Mouse (Mus musculus): ENCODE data around the gene Hist1h4f. TPM values are rescaled to one million over a fixed set of nuclear protein-coding genes. Genes with fewer than 3 reads are reported as not detected.

Gene Hist1h4f
- polyA plus RNA-seq, 1 experiment from 2014 or later = not detected

- Histone ChIP-seq H3K9me3 (ENCODE audit: control insufficient read depth, low read length) (no peaks in the 10 kb centered on the region), H3K4me1 (ENCODE audit: control insufficient read depth in 2 of 2, insufficient read depth in 2 of 2, low read length in 2 of 2) (peaks cover 0 to 8% of the 10 kb centered on the region in 2 experiments; a peak in 3 of 4 replicates), H3K36me3 (ENCODE audit: control insufficient read depth, insufficient read depth, low read length) (no peaks in the 10 kb centered on the region), H3K27ac (replicated peaks in 1 of 2; ENCODE audit: control insufficient read depth in 1 of 2, insufficient read depth in 1 of 2, low read depth in 2 of 2, low read length in 2 of 2) (peak overlapping the region in 1 of 2 experiments; percentile 98; a peak in 2 of 4 replicates), H3K27me3 (ENCODE audit: control insufficient read depth, insufficient read depth, low read length) (no peaks in the 10 kb centered on the region), H3K9ac (ENCODE audit: low read length) (no peak overlapping the region), H3K4me3 (ENCODE audit: control insufficient read depth in 1 of 2, insufficient read depth in 1 of 2, low read depth in 1 of 2, low read length in 2 of 2) (no peak overlapping the region), H3K4me2 (ENCODE audit: low read length) (peak overlapping the region; percentile 85; the same call in 1 of the 2 replicates)
- ATAC-seq (ENCODE audit: insufficient number of reproducible peaks, insufficient read depth, low FRiP score, low read depth) = no peak
- WGBS = 65% methylated on average over 3 of the region's 3 CpGs
These were observed 5.5 kb upstream of the Hist1h4f start for GRCm38 (mm10) chr13:23556906-23557305.

GRCm38 (mm10) chr13:23555839-23556416, 4.5 kb upstream of the Hist1h4f start:
- H3K9me3 ChIP-seq (ENCODE audit: control insufficient read depth, low read length) = no peaks in the 10 kb centered on the region
- peak overlapping the region; percentile 97 to 98 for H3K27ac ChIP-seq (replicated peaks in 1 of 2; ENCODE audit: control insufficient read depth in 1 of 2, insufficient read depth in 1 of 2, low read depth in 2 of 2, low read length in 2 of 2)
- peak overlapping the region; percentile 94 for H3K9ac ChIP-seq (ENCODE audit: low read length)
- WGBS = under 1% methylated on average over 18 of the region's 18 CpGs
- H3K4me1 ChIP-seq (ENCODE audit: control insufficient read depth in 2 of 2, insufficient read depth in 2 of 2, low read length in 2 of 2) = peaks cover 0 to 8% of the 10 kb centered on the region in 2 experiments; a peak in 3 of 4 replicates
- H3K4me2 ChIP-seq (ENCODE audit: low read length) = peak overlapping the region; percentile 85
- peak; percentile 78 for ATAC-seq (ENCODE audit: insufficient number of reproducible peaks, insufficient read depth, low FRiP score, low read depth)
- peak overlapping the region; percentile 62 to 69 for H3K4me3 ChIP-seq (ENCODE audit: control insufficient read depth in 1 of 2, insufficient read depth in 1 of 2, low read depth in 1 of 2, low read length in 2 of 2)
- H3K27me3 ChIP-seq (ENCODE audit: control insufficient read depth, insufficient read depth, low read length) = no peaks in the 10 kb centered on the region
- no peaks in the 10 kb centered on the region for H3K36me3 ChIP-seq (ENCODE audit: control insufficient read depth, insufficient read depth, low read length)

GRCm38 (mm10) chr13:23554925-23555838, 3.7 kb upstream of the Hist1h4f start:
- peak; percentile 79 for ATAC-seq (ENCODE audit: insufficient number of reproducible peaks, insufficient read depth, low FRiP score, low read depth)
- WGBS = under 1% methylated on average over 54 of the region's 54 CpGs

GRCm38 (mm10) chr13:23554393-23554792, 2.9 kb upstream of the Hist1h4f start:
- Histone ChIP-seq H3K4me2 (ENCODE audit: low read length) (peak overlapping the region; percentile 85), H3K27ac (replicated peaks in 1 of 2; ENCODE audit: control insufficient read depth in 1 of 2, insufficient read depth in 1 of 2, low read depth in 2 of 2, low read length in 2 of 2) (peak overlapping the region; percentile 97 to 98), H3K9ac (ENCODE audit: low read length) (peak overlapping the region; percentile 94), H3K27me3 (ENCODE audit: control insufficient read depth, insufficient read depth, low read length) (no peaks in the 10 kb centered on the region), H3K36me3 (ENCODE audit: control insufficient read depth, insufficient read depth, low read length) (no peaks in the 10 kb centered on the region), H3K9me3 (ENCODE audit: control insufficient read depth, low read length) (no peaks in the 10 kb centered on the region), H3K4me1 (ENCODE audit: control insufficient read depth in 2 of 2, insufficient read depth in 2 of 2, low read length in 2 of 2) (peaks cover 0 to 13% of the 10 kb centered on the region in 2 experiments; a peak in 3 of 4 replicates), H3K4me3 (ENCODE audit: control insufficient read depth in 1 of 2, insufficient read depth in 1 of 2, low read depth in 1 of 2, low read length in 2 of 2) (peak overlapping the region in 1 of 2 experiments; percentile 62; a peak in 2 of 4 replicates)
- no peak for ATAC-seq (ENCODE audit: insufficient number of reproducible peaks, insufficient read depth, low FRiP score, low read depth)
- 22% methylated on average over 9 of the region's 9 CpGs for WGBS

More at GRCm38 (mm10) chr13:23554925-23555838, 3.7 kb upstream of the Hist1h4f start:
- Histone ChIP-seq H3K4me1 (ENCODE audit: control insufficient read depth in 2 of 2, insufficient read depth in 2 of 2, low read length in 2 of 2) (peaks cover 0 to 13% of the 10 kb centered on the region in 2 experiments; a peak in 3 of 4 replicates), H3K27me3 (ENCODE audit: control insufficient read depth, insufficient read depth, low read length) (no peaks in the 10 kb centered on the region), H3K9ac (ENCODE audit: low read length) (peak overlapping the region; percentile 94), H3K9me3 (ENCODE audit: control insufficient read depth, low read length) (no peaks in the 10 kb centered on the region), H3K4me2 (ENCODE audit: low read length) (peak overlapping the region; percentile 85), H3K36me3 (ENCODE audit: control insufficient read depth, insufficient read depth, low read length) (no peaks in the 10 kb centered on the region), H3K4me3 (ENCODE audit: control insufficient read depth in 1 of 2, insufficient read depth in 1 of 2, low read depth in 1 of 2, low read length in 2 of 2) (peak overlapping the region; percentile 62 to 69), H3K27ac (replicated peaks in 1 of 2; ENCODE audit: control insufficient read depth in 1 of 2, insufficient read depth in 1 of 2, low read depth in 2 of 2, low read length in 2 of 2) (peak overlapping the region; percentile 97 to 98)

GRCm38 (mm10) chr13:23552962-23553361, 1.5 kb upstream of the Hist1h4f start, which contains the start of gene Hist1h1d:
Gene Hist1h1d, plus strand, starts transcription at chr13:23553262.
- Histone ChIP-seq H3K27me3 (ENCODE audit: control insufficient read depth, insufficient read depth, low read length) (no peaks in the 10 kb centered on the region), H3K4me1 (ENCODE audit: control insufficient read depth in 2 of 2, insufficient read depth in 2 of 2, low read length in 2 of 2) (peaks cover 0 to 13% of the 10 kb centered on the region in 2 experiments; a peak in 3 of 4 replicates), H3K4me2 (ENCODE audit: low read length) (peak within 1 kb of the TSS; percentile 72), H3K9me3 (ENCODE audit: control insufficient read depth, low read length) (no peaks in the 10 kb centered on the region), H3K36me3 (ENCODE audit: control insufficient read depth, insufficient read depth, low read length) (no peaks in the 10 kb centered on the region), H3K9ac (ENCODE audit: low read length) (peak within 1 kb of the TSS; percentile 94), H3K4me3 (ENCODE audit: control insufficient read depth in 1 of 2, insufficient read depth in 1 of 2, low read depth in 1 of 2, low read length in 2 of 2) (no peak within 1 kb of the TSS), H3K27ac (replicated peaks in 1 of 2; ENCODE audit: control insufficient read depth in 1 of 2, insufficient read depth in 1 of 2, low read depth in 2 of 2, low read length in 2 of 2) (peak within 1 kb of the TSS in 1 of 2 experiments; percentile 98; a peak in 3 of 4 replicates)
- ATAC-seq (ENCODE audit: insufficient number of reproducible peaks, insufficient read depth, low FRiP score, low read depth) = no peak

DNA sequence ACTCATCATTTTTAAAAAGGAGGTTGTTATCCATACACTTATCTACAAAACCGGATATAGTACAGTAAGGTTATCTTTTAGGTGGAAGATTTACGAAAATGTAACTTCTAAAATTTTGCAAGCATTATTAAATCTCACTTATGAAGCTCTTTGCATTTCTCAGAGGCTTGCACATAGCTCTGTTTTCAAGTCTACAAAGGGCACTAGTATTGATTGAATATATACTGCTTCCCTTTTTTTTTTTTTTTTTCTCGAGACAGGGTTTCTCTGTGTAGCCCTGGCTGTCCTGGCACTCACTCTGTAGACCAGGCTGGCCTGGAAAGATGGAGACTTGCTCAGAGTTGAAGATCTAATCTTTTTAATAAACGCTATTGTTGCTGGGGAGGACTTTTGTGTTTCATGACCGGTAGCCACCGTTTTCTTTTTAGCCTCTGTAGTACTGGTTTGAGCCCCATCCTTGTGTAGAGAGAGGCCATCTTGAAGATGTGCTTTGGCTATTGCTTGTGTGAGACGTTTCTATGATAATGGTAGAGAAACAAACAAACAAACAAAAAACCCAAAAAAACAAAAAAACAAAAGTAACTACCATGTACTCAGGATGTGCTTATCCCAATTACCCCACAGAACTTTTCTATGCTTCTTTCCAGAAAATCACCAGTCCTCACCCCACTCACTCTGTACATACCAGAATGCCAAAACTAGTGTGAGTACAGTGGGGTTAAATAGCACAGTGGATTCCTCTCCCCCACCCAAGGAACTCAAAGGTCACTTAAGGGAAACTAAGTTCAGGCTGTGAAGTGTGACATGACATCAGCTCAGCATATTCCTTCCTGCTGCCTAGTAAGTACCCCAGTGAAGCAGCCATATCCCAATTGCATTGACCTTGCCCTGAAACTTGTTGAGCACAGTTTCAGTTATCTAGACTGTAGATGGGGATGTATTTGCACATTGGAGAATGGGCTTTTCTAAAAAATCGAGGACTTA, 775 bp upstream of the Hist1h4f start:
- Histone ChIP-seq H3K9ac (ENCODE audit: low read length) (peak overlapping the region; percentile 44), H3K4me3 (ENCODE audit: control insufficient read depth in 1 of 2, insufficient read depth in 1 of 2, low read depth in 1 of 2, low read length in 2 of 2) (peak overlapping the region in 1 of 2 experiments; percentile 44; a peak in 2 of 4 replicates), H3K4me1 (ENCODE audit: control insufficient read depth in 2 of 2, insufficient read depth in 2 of 2, low read length in 2 of 2) (peaks cover 0 to 13% of the 10 kb centered on the region in 2 experiments; a peak in 3 of 4 replicates), H3K36me3 (ENCODE audit: control insufficient read depth, insufficient read depth, low read length) (no peaks in the 10 kb centered on the region), H3K27me3 (ENCODE audit: control insufficient read depth, insufficient read depth, low read length) (no peaks in the 10 kb centered on the region), H3K27ac (replicated peaks in 1 of 2; ENCODE audit: control insufficient read depth in 1 of 2, insufficient read depth in 1 of 2, low read depth in 2 of 2, low read length in 2 of 2) (peak overlapping the region in 1 of 2 experiments; percentile 87; a peak in 3 of 4 replicates), H3K9me3 (ENCODE audit: control insufficient read depth, low read length) (no peaks in the 10 kb centered on the region), H3K4me2 (ENCODE audit: low read length) (peak overlapping the region; percentile 72)
- no peak for ATAC-seq (ENCODE audit: insufficient number of reproducible peaks, insufficient read depth, low FRiP score, low read depth)
- 49% methylated on average over 8 of the region's 8 CpGs for WGBS
